Mouse (Mus musculus): ENCODE results near the gene Dennd4a. TPM values are rescaled to one million over a fixed set of nuclear protein-coding genes. Genes with fewer than 3 reads are reported as not detected.

The Dennd4a gene
- polyA plus RNA-seq, 1 experiment from 2014 or later = 3.1 TPM

- no peak for TF ChIP-seq CTCF (IDR thresholded peaks at IDR 0.05; ENCODE audit: low read depth)
- Histone ChIP-seq H3K27me3 (replicated peaks; ENCODE audit: control insufficient read depth, insufficient read depth, low read length) (no peaks in the 10 kb centered on the region), H3K36me3 (ENCODE audit: control insufficient read depth, insufficient read depth) (no peaks in the 10 kb centered on the region; the same call in 1 of the 2 replicates), H3K4me2 (replicated peaks; ENCODE audit: low read depth) (no peak overlapping the region), H3K9me3 (ENCODE audit: control insufficient read depth) (no peaks in the 10 kb centered on the region), H3K27ac (ENCODE audit: low read depth, low read length) (no peak overlapping the region), H3K4me3 (ENCODE audit: low read depth, low read length) (no peak overlapping the region), H3K4me1 (replicated peaks; ENCODE audit: control insufficient read depth, insufficient read depth, low read length) (no peaks in the 10 kb centered on the region), H3K9ac (ENCODE audit: low read depth, low read length) (no peak overlapping the region)
- no peak for ATAC-seq
- 71% methylated on average over 4 of the region's 4 CpGs for WGBS
Observed at GRCm38 (mm10) chr9:64914629-64915028, 103.5 kb downstream of the Dennd4a start.

- WGBS = 42% methylated on average over 16 of the region's 16 CpGs
- H3K4me3 ChIP-seq (ENCODE audit: low read depth, low read length) = peak overlapping the region; percentile 31
- no peaks in the 10 kb centered on the region for H3K9me3 ChIP-seq (ENCODE audit: control insufficient read depth)
- H3K4me2 ChIP-seq (replicated peaks; ENCODE audit: low read depth) = peak overlapping the region; percentile 56
- H3K9ac ChIP-seq (ENCODE audit: low read depth, low read length) = no peak overlapping the region
- no peak overlapping the region for H3K27ac ChIP-seq (ENCODE audit: low read depth, low read length)
- no peak for TF ChIP-seq CTCF (IDR thresholded peaks at IDR 0.05; ENCODE audit: low read depth)
- no peaks in the 10 kb centered on the region for H3K27me3 ChIP-seq (replicated peaks; ENCODE audit: control insufficient read depth, insufficient read depth, low read length)
- ATAC-seq = no peak
- no peaks in the 10 kb centered on the region for H3K4me1 ChIP-seq (replicated peaks; ENCODE audit: control insufficient read depth, insufficient read depth, low read length)
- H3K36me3 ChIP-seq (ENCODE audit: control insufficient read depth, insufficient read depth) = no peaks in the 10 kb centered on the region; the same call in 1 of the 2 replicates
Observed at GRCm38 (mm10) chr9:64918560-64918959, 107.4 kb downstream of the Dennd4a start.

GRCm38 (mm10) chr9:64925771-64926170, 114.6 kb downstream of the Dennd4a start:
- no peak overlapping the region for H3K9ac ChIP-seq (ENCODE audit: low read depth, low read length)
- no peak overlapping the region for H3K27ac ChIP-seq (ENCODE audit: low read depth, low read length)
- no peak for ATAC-seq
- no peaks in the 10 kb centered on the region for H3K9me3 ChIP-seq (ENCODE audit: control insufficient read depth)
- no peaks in the 10 kb centered on the region for H3K36me3 ChIP-seq (ENCODE audit: control insufficient read depth, insufficient read depth)
- H3K4me3 ChIP-seq (ENCODE audit: low read depth, low read length) = no peak overlapping the region
- H3K27me3 ChIP-seq (replicated peaks; ENCODE audit: control insufficient read depth, insufficient read depth, low read length) = no peaks in the 10 kb centered on the region
- H3K4me2 ChIP-seq (replicated peaks; ENCODE audit: low read depth) = no peak overlapping the region
- no peaks in the 10 kb centered on the region; the same call in 1 of the 2 replicates for H3K4me1 ChIP-seq (replicated peaks; ENCODE audit: control insufficient read depth, insufficient read depth, low read length)
- TF ChIP-seq CTCF (IDR thresholded peaks at IDR 0.05; ENCODE audit: low read depth) = no peak
- WGBS = 75% methylated on average over 5 of the region's 5 CpGs

- Histone ChIP-seq H3K36me3 (ENCODE audit: control insufficient read depth, insufficient read depth) (no peaks in the 10 kb centered on the region), H3K4me2 (replicated peaks; ENCODE audit: low read depth) (no peak overlapping the region), H3K9me3 (ENCODE audit: control insufficient read depth) (no peaks in the 10 kb centered on the region), H3K27me3 (replicated peaks; ENCODE audit: control insufficient read depth, insufficient read depth, low read length) (no peaks in the 10 kb centered on the region), H3K27ac (ENCODE audit: low read depth, low read length) (no peak overlapping the region), H3K9ac (ENCODE audit: low read depth, low read length) (no peak overlapping the region), H3K4me1 (replicated peaks; ENCODE audit: control insufficient read depth, insufficient read depth, low read length) (no peaks in the 10 kb centered on the region; the same call in 1 of the 2 replicates), H3K4me3 (ENCODE audit: low read depth, low read length) (no peak overlapping the region)
- peak; percentile 15; the same call in 1 of the 2 replicates for ATAC-seq
- no peak for TF ChIP-seq CTCF (IDR thresholded peaks at IDR 0.05; ENCODE audit: low read depth)
- 63% methylated on average over 8 of the region's 8 CpGs for WGBS
Observed at GRCm38 (mm10) chr9:64926201-64926991, 115.3 kb downstream of the Dennd4a start.

- H3K4me1 ChIP-seq (replicated peaks; ENCODE audit: control insufficient read depth, insufficient read depth, low read length) = peaks cover 5% of the 10 kb centered on the region
- H3K36me3 ChIP-seq (ENCODE audit: control insufficient read depth, insufficient read depth) = no peaks in the 10 kb centered on the region
- no peak overlapping the region for H3K27ac ChIP-seq (ENCODE audit: low read depth, low read length)
- H3K9me3 ChIP-seq (ENCODE audit: control insufficient read depth) = no peaks in the 10 kb centered on the region
- H3K27me3 ChIP-seq (replicated peaks; ENCODE audit: control insufficient read depth, insufficient read depth, low read length) = no peaks in the 10 kb centered on the region
- H3K4me3 ChIP-seq (ENCODE audit: low read depth, low read length) = no peak overlapping the region
- H3K4me2 ChIP-seq (replicated peaks; ENCODE audit: low read depth) = no peak overlapping the region
- no peak for ATAC-seq
- WGBS = 62% methylated on average over 4 of the region's 4 CpGs
- H3K9ac ChIP-seq (ENCODE audit: low read depth, low read length) = no peak overlapping the region
- TF ChIP-seq CTCF (IDR thresholded peaks at IDR 0.05; ENCODE audit: low read depth) = no peak
Observed at GRCm38 (mm10) chr9:64930256-64930655, 119.1 kb downstream of the Dennd4a start.

- Histone ChIP-seq H3K4me2 (replicated peaks; ENCODE audit: low read depth) (no peak overlapping the region), H3K9ac (ENCODE audit: low read depth, low read length) (no peak overlapping the region), H3K4me1 (replicated peaks; ENCODE audit: control insufficient read depth, insufficient read depth, low read length) (peaks cover 5% of the 10 kb centered on the region; the same call in 1 of the 2 replicates), H3K9me3 (ENCODE audit: control insufficient read depth) (no peaks in the 10 kb centered on the region), H3K27ac (ENCODE audit: low read depth, low read length) (no peak overlapping the region), H3K27me3 (replicated peaks; ENCODE audit: control insufficient read depth, insufficient read depth, low read length) (no peaks in the 10 kb centered on the region), H3K36me3 (ENCODE audit: control insufficient read depth, insufficient read depth) (no peaks in the 10 kb centered on the region), H3K4me3 (ENCODE audit: low read depth, low read length) (no peak overlapping the region)
- WGBS = 63% methylated on average over 7 of the region's 7 CpGs
- ATAC-seq = no peak
- TF ChIP-seq CTCF (IDR thresholded peaks at IDR 0.05; ENCODE audit: low read depth) = no peak
Observed at GRCm38 (mm10) chr9:64931751-64932610, 120.8 kb downstream of the Dennd4a start.

Measured in intestine, postnatal 0 days (tissue).